Mouse (Mus musculus) midbrain, embryonic 16.5 days (tissue): ENCODE results near the gene Castor2. TPM values are rescaled to one million over a fixed set of nuclear protein-coding genes. Genes with fewer than 3 reads are reported as not detected.

ENCODE experiments used
- ATAC-seq: fragments of 200-750 bp; cut with Nextera tagmentation; 2 replicates; pipeline ENCODE4 v1.8.0; 2017; ENCODE audit warnings: moderate TSS enrichment
- H3K27ac ChIP-seq: fragments of 300-500 bp; sonication (generic); 2 replicates; pipeline ENCODE4 v1.5.1; 2014; ENCODE audit warnings: mild to moderate bottlenecking, low read length, mixed read lengths
- H3K27me3 ChIP-seq: fragments of 300-500 bp; sonication (generic); 2 replicates; pipeline ENCODE4 v1.6.1; 2014; ENCODE audit warnings: low read depth, low read length, mixed read lengths; ENCODE audit not compliant: control insufficient read depth, insufficient read depth
- H3K36me3 ChIP-seq: fragments of 300-500 bp; sonication (generic); 2 replicates; pipeline ENCODE4 v1.6.1; 2014; ENCODE audit warnings: mild to moderate bottlenecking, low read length, moderate library complexity, mixed read lengths; ENCODE audit not compliant: control insufficient read depth, insufficient read depth
- H3K4me1 ChIP-seq: fragments of 300-500 bp; sonication (generic); 2 replicates; pipeline ENCODE4 v1.6.1; 2014; ENCODE audit warnings: mild to moderate bottlenecking, low read length, mixed read lengths; ENCODE audit not compliant: control insufficient read depth, insufficient read depth
- H3K4me2 ChIP-seq: fragments of 300-500 bp; sonication (generic); 2 replicates; pipeline ENCODE4 v1.6.1; 2014; ENCODE audit warnings: mild to moderate bottlenecking, low read length, mixed read lengths
- H3K4me3 ChIP-seq: fragments of 300-500 bp; sonication (generic); 2 replicates; pipeline ENCODE4 v1.5.1; 2014; ENCODE audit warnings: low read depth, mild to moderate bottlenecking, low read length, moderate library complexity, mixed read lengths
- H3K9ac ChIP-seq: fragments of 300-500 bp; sonication (generic); 2 replicates; pipeline ENCODE4 v1.6.1; 2014; ENCODE audit warnings: low read depth, low read length, mixed read lengths
- H3K9me3 ChIP-seq: fragments of 300-500 bp; sonication (generic); replicated peaks from 2 replicates; pipeline ENCODE4 v1.6.1; 2014; ENCODE audit warnings: mild to moderate bottlenecking, low read length, mixed read lengths; ENCODE audit not compliant: control insufficient read depth, poor library complexity, severe bottlenecking
- WGBS: fragments of 180-500 bp; shearing (Covaris S2); extraction: QIAGEN DNeasy Blood & Tissue Kit; methylation state at CpG from one replicate; pipeline ENCODE4 v1.1.7; 2014; 5-methylcytosine and 5-hydroxymethylcytosine counted together
- polyA plus RNA-seq: library from polyadenylated mRNA; unstranded; fragments of >200 nt; fragmentation: Nextera tagmentation; extraction: Ambion mirVana; gene quantifications from 2 replicates; pipeline ENCODE4 v1.2.1, GENCODE M21; 2015

Gene Castor2
- polyA plus RNA-seq, 1 experiment from 2014 or later, result 34.8 TPM

DNA sequence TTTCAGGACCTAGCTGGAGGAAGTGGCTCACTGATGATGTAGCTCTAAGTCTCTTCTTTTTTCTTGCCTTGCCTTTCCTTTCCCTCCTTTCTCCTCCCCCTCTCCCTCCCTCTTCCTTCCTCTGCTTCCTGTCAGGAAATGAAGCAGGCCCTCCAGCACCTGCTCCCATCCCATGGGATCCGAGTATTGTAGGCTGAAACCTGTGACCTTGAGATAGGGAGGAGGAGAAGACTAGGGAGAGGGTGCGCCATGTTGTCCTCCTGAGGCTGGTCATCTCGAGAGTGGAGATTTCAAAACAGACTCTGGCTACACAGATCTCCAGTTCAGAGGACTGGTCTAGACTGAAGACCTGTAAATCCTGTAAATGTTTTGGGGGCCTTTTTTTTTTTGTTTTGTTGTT, 82.7 kb downstream of the Castor2 start:
- Histone ChIP-seq H3K27ac (no peak overlapping the region), H3K9me3 (no peaks in the 10 kb centered on the region), H3K36me3 (no peaks in the 10 kb centered on the region), H3K4me2 (no peak overlapping the region), H3K27me3 (no peaks in the 10 kb centered on the region), H3K4me1 (peaks cover 14% of the 10 kb centered on the region), H3K9ac (no peak overlapping the region), H3K4me3 (no peak overlapping the region)
- 48% methylated on average over 3 of the region's 3 CpGs for WGBS
- no peak for ATAC-seq

DNA sequence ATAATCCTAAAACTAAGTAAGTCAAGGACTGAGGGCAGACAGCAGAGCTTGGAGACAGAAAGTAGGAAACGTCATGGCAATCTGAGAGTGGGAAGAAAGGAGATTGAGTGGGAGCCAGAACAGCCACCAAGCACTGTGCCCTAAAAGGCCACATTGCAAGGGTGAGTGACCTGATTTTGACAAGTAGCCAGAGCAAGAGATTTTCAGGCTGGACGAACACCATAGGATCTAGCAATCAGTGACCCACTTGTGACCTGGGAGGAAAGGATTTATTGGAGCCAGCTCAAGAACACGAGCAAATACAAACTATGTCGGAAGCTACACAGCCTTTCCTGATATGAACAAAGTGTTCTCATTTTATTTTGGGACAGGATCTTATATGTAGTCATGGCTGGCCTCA, 83.2 kb downstream of the Castor2 start:
- H3K9ac ChIP-seq, result peak overlapping the region; percentile 84; the same call in 1 of the 2 replicates
- peaks cover 14% of the 10 kb centered on the region for H3K4me1 ChIP-seq
- no peaks in the 10 kb centered on the region for H3K27me3 ChIP-seq
- H3K4me2 ChIP-seq, result peak overlapping the region; percentile 82
- H3K36me3 ChIP-seq, result no peaks in the 10 kb centered on the region
- 62% methylated on average over 4 of the region's 4 CpGs for WGBS
- ATAC-seq, result no peak
- H3K9me3 ChIP-seq, result no peaks in the 10 kb centered on the region
- no peak overlapping the region for H3K27ac ChIP-seq
- peak overlapping the region; percentile 76 for H3K4me3 ChIP-seq

DNA sequence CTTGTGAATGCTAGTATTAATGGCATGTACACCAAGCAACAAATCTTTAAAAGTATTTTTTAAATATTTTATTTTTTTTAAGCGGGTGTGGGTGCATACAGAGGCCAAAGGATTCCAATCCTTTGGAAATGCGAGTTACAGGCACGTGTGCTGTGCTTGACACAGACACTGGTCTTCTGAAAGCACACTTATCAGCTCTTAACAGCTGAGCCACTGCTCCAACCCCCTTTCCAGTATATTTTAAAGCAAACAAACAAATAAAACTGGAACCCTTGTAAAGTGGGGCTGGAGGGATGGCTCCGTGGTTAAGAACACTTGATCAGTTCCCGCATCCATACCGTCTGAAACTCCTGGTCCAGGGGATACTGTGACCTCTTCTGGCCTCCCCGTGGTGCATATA, 83.7 kb downstream of the Castor2 start:
- Histone ChIP-seq H3K4me2 (peak overlapping the region; percentile 82), H3K27me3 (no peaks in the 10 kb centered on the region), H3K27ac (peak overlapping the region; percentile 97), H3K9me3 (no peaks in the 10 kb centered on the region), H3K9ac (peak overlapping the region; percentile 84), H3K36me3 (no peaks in the 10 kb centered on the region), H3K4me3 (peak overlapping the region; percentile 76), H3K4me1 (peaks cover 14% of the 10 kb centered on the region)
- WGBS, result 58% methylated on average over 7 of the region's 7 CpGs
- ATAC-seq, result no peak

DNA sequence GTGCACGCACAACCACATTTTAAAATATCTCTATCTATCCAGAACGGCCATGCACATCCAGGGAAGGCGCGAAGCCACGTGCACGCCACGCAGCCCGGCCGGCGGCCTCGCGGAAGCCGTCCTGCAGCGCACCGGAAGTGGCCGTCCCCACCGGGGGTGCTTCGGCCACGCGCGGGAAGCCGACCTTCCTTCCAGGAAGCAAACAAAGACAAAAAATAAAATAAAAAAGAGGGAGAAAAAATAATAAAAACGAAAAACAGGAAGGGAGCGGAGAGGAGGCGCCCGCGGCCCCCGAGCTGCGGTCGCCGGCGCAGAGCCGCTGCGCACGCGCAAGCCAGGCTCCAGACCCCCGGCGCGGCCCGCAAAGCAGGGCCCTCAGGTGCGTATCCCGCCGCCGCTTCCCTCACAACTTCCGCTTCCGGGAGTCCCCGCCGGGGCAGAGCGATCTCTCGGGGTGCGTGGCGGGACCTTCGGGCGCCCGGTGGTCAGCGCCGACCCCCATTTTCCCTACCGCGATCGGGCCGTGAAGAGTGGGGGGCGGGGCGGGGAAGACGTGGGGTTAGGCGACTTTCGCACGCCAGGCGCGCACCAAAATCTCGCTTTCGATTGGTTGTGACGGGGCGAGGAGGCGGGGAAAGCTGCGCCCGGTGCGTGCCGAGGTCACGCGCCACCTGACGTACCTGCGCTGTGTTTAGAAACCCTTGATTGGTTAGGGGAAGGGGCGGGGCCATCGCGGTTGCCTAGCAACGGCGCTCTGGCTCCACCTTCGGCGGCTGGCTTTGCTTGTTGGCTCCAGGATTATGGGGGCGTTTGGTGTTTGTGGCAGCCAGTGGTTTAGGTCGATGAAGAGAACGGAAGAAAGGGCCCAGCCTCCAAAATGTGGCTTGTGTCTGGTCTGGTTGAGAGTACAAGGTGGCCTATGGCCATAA, 84.6 kb downstream of the Castor2 start, which contains the start of gene Gtf2ird2:
Gtf2ird2 (plus strand) TSS at position 140 of the 929 bp plus-strand sequence.
- no peaks in the 10 kb centered on the region for H3K36me3 ChIP-seq
- no peaks in the 10 kb centered on the region for H3K9me3 ChIP-seq
- peaks cover 14% of the 10 kb centered on the region for H3K4me1 ChIP-seq
- H3K4me3 ChIP-seq, result peak within 1 kb of the TSS; percentile 76
- 1% methylated on average over 89 of the region's 92 CpGs for WGBS
- H3K9ac ChIP-seq, result peak within 1 kb of the TSS; percentile 84
- H3K27me3 ChIP-seq, result no peaks in the 10 kb centered on the region
- ATAC-seq, result peak; percentile 95
- peak within 1 kb of the TSS; percentile 97 for H3K27ac ChIP-seq
- H3K4me2 ChIP-seq, result peak within 1 kb of the TSS; percentile 82

GRCm38 (mm10) chr5:134186059-134186458, 86.5 kb downstream of the Castor2 start:
- ATAC-seq, result no peak
- Histone ChIP-seq H3K9me3 (no peaks in the 10 kb centered on the region), H3K4me1 (peaks cover 14% of the 10 kb centered on the region), H3K4me3 (no peak overlapping the region), H3K36me3 (no peaks in the 10 kb centered on the region), H3K9ac (no peak overlapping the region), H3K27me3 (no peaks in the 10 kb centered on the region), H3K27ac (no peak overlapping the region), H3K4me2 (no peak overlapping the region)
- 93% methylated on average over 3 of the region's 3 CpGs for WGBS

GRCm38 (mm10) chr5:134186961-134187731, 87.6 kb downstream of the Castor2 start:
- Histone ChIP-seq H3K36me3 (0 out of 2 replicates have a peak, but pooled peaks cover 2% of the 10 kb centered on the region), H3K4me2 (no peak overlapping the region), H3K9ac (no peak overlapping the region), H3K27me3 (no peaks in the 10 kb centered on the region), H3K9me3 (no peaks in the 10 kb centered on the region), H3K4me1 (peaks cover 14% of the 10 kb centered on the region), H3K27ac (no peak overlapping the region), H3K4me3 (no peak overlapping the region)
- 76% methylated on average over 4 of the region's 4 CpGs for WGBS
- no peak for ATAC-seq

- WGBS, result 87% methylated on average over 7 of the region's 7 CpGs
- H3K9me3 ChIP-seq, result no peaks in the 10 kb centered on the region
- H3K4me2 ChIP-seq, result no peak overlapping the region
- ATAC-seq, result no peak
- peaks cover 2% of the 10 kb centered on the region; the same call in 1 of the 2 replicates for H3K4me1 ChIP-seq
- H3K27ac ChIP-seq, result no peak overlapping the region
- H3K36me3 ChIP-seq, result 0 out of 2 replicates have a peak, but pooled peaks cover 5% of the 10 kb centered on the region
- no peak overlapping the region for H3K9ac ChIP-seq
- no peaks in the 10 kb centered on the region for H3K27me3 ChIP-seq
- no peak overlapping the region for H3K4me3 ChIP-seq
Observed at GRCm38 (mm10) chr5:134188571-134188970, 89.1 kb downstream of the Castor2 start.

DNA sequence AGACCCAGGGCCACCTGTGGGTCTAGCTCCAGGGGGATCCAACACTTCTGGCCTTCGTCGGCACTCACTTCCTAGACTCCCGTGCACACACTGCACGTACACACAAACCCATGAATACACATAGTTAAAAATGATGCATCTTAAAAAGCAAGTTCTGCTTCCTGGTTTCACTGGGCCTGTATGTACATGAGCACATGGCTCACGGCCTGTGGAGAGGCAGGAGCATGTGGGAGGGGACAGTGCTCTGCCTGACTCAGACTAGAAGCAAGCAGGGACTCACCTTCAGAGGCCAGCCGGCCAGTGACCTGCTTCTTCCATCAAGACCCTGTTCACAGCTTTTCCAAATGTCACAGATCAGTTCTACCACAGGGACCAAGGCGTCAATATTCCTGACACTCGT, 94.2 kb downstream of the Castor2 start:
- Histone ChIP-seq H3K27ac (no peak overlapping the region), H3K4me1 (no peaks in the 10 kb centered on the region), H3K9ac (no peak overlapping the region), H3K36me3 (peaks cover 23% of the 10 kb centered on the region), H3K27me3 (no peaks in the 10 kb centered on the region), H3K4me3 (no peak overlapping the region), H3K4me2 (no peak overlapping the region), H3K9me3 (no peaks in the 10 kb centered on the region)
- ATAC-seq, result no peak
- 92% methylated on average over 8 of the region's 8 CpGs for WGBS
